Mouse (Mus musculus) retina, postnatal 1 day (tissue): ENCODE results near the gene Mrpl23.

Experiments used
- DNase-seq: peaks from one replicate; pipeline ENCODE4 v3.0.0-alpha.2; 2012

Mrpl23 gene

DNA sequence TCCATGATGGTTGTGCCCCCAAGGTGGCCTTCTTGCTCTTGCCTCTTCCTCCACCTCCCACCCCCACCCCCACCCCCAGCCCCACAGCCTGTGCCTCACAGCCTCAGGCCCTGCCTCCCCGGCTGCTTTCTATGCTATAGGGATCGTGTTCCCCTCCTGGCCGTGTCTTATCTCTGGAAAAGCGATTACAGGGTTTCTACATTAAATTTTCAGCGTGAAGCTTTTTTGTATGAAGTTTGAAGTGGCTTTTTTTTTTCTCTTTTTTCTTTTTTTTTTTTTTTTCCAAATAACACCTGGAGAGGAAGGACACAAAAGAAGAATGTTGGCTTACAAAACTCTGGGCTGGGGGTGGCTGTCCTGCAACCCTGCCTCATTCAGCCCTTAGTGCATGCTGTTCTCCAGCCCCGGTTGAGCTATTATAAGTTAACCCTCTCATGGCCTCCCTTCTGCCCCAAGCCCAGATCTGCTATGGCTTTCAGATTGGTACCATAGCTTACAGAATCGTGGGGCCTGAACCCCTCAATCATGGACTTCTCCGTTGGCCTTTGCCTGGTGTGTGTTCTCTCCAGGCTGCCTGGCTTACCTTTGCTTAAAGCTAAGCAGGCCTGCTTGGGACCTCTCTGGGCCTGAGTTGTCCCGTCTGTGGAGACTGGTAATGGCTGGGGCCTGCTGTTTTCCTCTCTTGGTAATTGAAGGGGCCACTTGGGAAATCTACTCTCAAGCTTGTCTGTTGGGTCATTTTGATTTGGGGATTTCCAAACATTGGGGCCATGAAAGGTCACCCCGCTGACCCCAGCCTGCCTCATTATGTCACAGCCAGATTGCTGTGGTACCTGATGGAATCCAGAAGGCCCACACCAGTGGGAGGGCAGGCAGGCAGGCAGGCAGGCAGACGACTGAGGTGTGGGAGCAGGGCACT is 21.2 kb downstream of the Mrpl23 start:
- DNase-seq = no peak

DNA sequence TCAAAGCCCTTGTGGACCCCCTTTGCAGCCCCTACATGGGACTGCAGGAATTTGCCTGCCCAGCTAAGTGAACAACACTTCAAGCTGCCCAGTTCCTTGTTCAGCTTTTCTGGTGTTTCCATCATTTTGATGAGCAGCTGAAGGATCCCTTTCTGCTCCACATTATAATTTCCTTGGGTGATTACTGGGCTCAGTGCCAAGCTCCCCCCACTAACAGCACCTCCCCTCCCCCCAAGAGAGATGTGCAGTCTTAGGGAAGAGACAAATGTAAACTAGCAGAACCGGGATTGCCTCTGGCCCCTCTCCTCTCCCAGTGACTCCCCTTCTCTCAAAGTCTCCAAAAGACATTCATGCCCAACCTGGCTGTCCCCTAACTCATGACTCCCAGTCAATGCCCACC is 22.1 kb downstream of the Mrpl23 start:
- peak; percentile 35 for DNase-seq

DNA sequence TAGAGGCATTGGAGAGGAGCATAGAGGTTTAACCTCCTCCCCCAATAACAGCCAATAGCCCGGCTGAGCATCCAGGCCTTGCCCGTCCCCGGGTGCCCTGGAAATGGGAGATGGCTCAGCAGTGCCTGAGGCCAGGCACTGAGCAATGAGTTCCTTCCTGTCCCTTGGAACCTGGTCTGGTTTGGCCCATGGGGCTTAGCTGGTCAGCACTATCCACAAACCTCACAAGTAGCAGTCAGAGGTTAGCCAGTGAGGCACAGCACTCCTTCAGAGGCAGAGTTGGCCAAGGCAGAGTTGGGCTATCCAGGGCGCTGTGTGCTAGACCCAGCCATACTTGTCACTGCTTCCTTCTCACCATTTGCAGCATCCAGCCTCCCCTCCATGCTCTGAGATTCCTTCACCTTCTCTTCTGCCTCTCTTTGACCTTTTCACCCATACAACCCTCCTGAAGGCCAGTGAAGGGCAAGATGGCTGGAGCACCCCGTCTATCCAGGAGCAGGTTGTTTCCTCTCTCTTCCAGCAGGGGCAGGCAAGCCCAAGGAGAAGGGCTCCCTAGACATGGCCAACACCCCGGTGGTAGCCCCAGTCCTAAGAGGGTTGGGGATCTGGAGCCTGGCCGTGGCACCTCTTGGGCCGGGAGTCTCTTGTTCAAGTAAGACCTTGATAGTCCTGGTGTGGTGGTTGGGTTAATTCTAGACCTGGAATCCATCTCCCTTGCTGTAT is 23.0 kb downstream of the Mrpl23 start:
- no peak for DNase-seq

DNA sequence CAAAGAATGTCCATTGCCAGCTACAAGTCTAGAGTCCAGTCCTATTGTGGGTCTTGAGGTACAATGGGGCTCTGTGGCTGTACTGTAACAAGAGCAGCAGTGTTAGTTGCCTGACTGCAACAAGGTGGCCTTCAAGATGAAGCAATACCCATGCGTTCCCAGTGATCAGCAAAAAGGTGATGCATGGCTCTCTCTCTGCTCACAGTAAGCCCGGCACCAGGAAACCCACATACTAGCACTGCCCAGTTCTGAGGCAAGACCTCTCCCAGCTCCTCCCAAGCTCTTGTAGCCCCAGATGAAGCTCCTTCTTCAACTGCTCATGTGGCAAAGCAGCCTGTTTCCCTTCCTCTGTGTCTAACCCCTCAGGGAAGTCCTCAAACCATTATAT is 23.6 kb downstream of the Mrpl23 start:
- DNase-seq = no peak

DNA sequence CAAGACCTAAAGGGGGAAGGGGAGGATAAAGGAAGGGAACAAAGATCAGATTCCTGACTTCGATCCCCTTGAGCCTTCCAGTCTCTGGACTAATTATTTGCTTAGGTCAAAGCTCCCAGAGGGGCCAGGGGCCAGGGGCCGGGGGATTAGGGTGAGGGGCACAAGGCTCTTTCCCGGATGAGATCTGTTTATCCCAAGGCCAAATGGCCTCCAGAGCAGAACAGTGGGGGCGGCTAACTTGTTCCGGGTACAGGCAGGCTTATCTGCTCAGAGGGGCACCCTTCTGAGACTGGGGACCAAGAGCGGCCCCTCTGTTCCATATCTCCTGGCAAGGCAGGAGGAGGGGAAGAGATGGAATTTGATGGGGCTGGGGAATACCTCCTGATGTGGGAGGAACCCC is 25.2 kb downstream of the Mrpl23 start:
- no peak for DNase-seq

DNA sequence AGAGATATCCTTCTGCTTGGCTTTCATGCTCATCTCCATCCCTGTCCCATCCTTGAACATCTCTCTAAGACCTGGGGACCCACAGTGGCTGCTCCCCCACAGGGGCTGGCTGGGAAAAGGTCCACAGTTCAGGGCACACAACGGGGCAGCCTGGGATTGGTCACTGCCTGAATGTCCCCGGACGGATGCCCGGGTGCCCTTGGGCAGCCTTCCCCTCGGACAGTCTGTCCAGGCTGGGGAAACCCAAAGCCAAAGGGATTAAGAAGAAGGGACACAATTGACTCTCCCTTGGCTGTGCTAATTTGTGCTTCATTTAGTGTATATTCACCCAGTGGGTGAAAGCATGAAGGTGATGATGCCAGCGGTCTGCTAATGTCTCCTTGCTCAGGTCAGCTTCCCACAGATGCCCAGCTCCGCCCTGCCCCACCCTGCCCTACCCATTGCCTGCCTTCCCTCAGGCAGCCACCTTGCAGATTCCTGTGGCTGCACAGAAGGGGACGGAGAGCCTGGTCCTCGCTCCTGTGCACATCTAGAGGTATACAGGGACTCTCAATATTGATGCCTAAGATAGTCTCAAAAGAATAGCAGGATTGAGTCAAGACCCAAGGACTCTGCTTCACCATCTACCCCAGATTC is 26.1 kb downstream of the Mrpl23 start:
- no peak for DNase-seq

DNA sequence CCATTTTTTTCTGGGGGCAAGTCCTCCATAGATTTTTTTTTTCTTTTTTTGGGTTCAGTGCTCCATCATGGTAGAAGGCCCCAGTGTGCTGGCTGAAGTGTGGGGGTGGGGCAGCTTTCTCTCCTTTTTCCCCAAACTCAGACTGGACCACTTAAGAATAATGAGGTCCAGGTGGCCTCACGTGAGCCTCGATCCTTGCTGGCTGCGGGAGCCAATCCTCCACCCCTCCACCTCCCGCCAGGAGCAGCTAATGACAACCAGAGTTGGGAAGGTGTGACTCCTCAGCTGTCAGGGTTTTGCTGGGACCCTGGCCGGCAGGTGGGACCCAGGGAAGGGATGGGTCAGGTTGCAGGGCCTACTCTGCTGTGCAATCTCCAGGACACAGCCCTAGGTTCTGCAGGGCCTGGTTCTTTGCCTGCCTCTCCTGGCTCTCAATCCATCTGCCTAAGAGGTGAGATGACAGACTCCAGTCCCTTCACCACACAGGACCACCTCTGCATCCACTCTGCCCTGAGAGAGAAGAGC is 27.2 kb downstream of the Mrpl23 start:
- DNase-seq = no peak

GRCm38 (mm10) chr7:142560942-142561855 is 28.7 kb downstream of the Mrpl23 start:
- DNase-seq = no peak

GRCm38 (mm10) chr7:142561856-142562404 is 29.4 kb downstream of the Mrpl23 start:
- peak; percentile 45 for DNase-seq

DNA sequence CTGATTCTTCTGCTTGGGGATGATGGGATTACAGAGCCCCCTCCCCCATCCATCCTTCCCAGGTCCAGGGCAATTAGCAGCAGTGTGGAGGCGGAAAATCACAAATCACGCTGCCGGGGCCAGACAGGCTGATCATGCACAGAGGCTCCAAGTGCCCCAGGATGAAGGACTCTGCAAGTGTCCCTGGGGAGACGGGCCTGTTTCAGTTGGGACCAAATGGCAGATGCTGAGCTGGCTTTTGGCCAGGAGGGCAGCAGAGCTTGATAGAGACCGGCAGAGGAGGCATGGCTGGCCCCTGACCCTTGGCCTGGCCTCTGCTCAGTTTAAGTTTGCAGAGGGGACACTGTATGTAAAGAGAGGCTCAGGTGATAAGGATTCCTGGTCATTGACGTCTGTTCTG is 30.7 kb downstream of the Mrpl23 start:
- DNase-seq = peak; percentile 66

- no peak for DNase-seq
Observed at GRCm38 (mm10) chr7:142564955-142565643, 32.6 kb downstream of the Mrpl23 start.

- DNase-seq = no peak
Observed at GRCm38 (mm10) chr7:142566512-142566911, 34.0 kb downstream of the Mrpl23 start.

- DNase-seq = peak; percentile 44
Observed at GRCm38 (mm10) chr7:142568985-142569384, 36.5 kb downstream of the Mrpl23 start.

DNA sequence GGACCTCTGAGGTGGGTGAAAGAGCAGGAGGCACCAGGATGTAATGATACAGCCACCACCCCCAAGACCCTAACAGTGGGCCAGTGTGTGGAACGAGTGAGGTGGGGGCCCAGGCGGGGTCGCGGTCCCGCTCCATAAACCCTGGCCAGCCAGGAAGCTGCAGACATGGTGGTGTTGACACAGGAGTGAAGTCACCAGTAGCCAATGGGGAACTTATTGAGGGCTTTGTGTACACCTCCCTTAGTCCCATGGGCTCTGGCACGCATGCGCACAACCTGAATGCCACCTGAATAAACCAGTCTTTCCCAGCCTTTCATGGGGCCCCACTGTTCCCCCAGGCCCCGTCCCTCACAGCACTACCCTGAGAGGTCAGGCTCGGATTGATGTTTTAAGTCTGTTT is 38.1 kb downstream of the Mrpl23 start:
- no peak for DNase-seq

- no peak for DNase-seq
Observed at GRCm38 (mm10) chr7:142571458-142572220, 39.2 kb downstream of the Mrpl23 start.

- DNase-seq = no peak
Observed at GRCm38 (mm10) chr7:142572343-142572742, 39.9 kb downstream of the Mrpl23 start.

GRCm38 (mm10) chr7:142572992-142573391 is 40.5 kb downstream of the Mrpl23 start:
- DNase-seq = no peak

DNA sequence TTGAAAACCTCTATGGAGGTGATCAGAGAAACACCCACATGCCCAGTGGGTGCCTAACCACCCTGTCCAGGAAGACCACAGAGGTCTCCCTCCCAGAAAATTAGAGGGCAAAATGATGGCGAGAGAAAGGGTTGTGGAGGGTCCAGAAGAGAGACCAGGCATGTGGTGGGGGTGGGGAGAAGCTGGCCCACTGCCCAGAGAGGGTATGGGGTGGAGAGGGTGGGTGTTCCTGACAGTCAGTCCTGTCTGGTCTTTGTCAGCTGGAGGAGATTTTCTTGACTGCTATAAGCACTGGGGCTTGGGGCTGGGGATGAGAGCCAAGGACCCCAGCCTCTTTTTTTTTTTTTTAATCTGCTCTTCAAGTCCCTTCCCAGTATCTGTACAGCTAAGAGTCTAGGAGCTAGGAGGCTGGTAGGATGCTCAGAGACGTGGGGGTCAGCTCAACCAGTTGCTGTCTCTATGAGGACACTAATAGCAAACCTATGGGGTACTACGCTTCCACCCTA is 41.7 kb downstream of the Mrpl23 start:
- no peak for DNase-seq

GRCm38 (mm10) chr7:142574826-142575351 is 42.4 kb downstream of the Mrpl23 start:
- DNase-seq = no peak

DNA sequence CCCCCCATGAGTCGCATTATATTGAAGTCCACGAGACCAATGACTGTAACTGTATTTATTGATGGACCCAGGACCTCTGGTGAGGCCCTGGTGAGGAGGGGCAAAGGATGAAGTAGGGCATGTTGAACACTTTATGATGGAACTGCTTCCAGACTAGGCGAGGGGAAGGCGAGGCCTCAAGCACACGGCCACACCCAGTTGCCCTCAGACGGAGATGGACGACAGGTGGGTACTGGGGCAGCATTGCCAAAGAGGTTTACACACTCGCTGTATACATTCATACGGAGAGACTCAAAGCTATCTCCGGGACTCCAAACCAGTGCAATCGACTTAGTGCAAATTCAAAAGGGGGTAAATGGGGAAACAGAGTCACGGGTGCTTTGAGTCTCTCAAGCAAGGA is 43.0 kb downstream of the Mrpl23 start:
- no peak for DNase-seq
